Mouse (Mus musculus): Measurements from ENCODE around the gene Anapc5.

Anapc5 gene

GRCm38 (mm10) chr5:122799379-122800344, 21.5 kb downstream of the Anapc5 start:
- 36% methylated on average over 17 of the region's 17 CpGs for WGBS

DNA sequence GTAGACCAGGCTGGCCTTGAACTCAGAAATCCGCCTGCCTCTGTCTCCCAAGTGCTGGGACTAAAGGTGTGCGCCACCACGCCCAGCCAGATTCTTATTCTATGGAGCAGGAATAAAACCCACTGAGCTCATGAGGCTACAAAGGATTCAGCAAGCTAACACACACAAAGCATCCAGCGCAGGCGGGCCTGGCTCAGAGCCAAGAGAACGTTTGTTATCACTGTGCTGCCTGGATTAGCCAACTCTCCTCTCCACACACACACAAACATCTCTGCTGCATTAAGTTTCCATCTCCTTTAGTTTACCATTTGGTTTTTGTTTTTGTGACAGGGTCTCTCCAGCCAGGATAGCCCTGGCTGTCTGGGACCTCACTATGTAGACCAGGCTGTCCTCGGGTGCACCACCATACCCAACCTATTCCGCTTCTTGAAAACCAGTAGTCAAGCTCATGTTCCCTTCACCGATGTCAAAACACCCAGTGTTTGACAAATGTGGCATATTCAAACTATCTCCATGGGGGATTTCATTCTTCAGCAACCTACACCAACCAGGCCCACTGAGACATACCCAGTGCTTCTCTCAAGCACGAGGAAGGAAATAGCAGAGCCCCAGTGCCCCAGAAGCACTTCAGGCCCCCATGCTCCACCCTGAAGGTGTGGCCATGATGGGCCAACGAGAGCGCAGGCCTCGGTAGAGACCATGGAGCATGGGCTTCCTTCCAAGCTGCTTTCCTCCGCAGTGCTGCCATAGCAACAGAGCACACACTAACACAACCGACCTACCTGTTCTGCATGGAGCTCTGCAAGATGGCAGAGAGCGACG, 22.4 kb downstream of the Anapc5 start:
- 26% methylated on average over 17 of the region's 17 CpGs for WGBS

GRCm38 (mm10) chr5:122797866-122798265, 23.3 kb downstream of the Anapc5 start:
- 99% methylated on average over 3 of the region's 3 CpGs for WGBS

- 91% methylated on average over 2 of the region's 2 CpGs for WGBS
Observed at GRCm38 (mm10) chr5:122788696-122789095, 32.4 kb downstream of the Anapc5 start.

- WGBS = 29% methylated on average over 12 of the region's 12 CpGs
Observed at GRCm38 (mm10) chr5:122786035-122786819, 34.9 kb downstream of the Anapc5 start.

GRCm38 (mm10) chr5:122783726-122784406, 37.3 kb downstream of the Anapc5 start:
- 46% methylated on average over 14 of the region's 14 CpGs for WGBS

GRCm38 (mm10) chr5:122782066-122782465, 39.1 kb downstream of the Anapc5 start:
- 71% methylated on average over 1 of the region's 1 CpGs for WGBS

DNA sequence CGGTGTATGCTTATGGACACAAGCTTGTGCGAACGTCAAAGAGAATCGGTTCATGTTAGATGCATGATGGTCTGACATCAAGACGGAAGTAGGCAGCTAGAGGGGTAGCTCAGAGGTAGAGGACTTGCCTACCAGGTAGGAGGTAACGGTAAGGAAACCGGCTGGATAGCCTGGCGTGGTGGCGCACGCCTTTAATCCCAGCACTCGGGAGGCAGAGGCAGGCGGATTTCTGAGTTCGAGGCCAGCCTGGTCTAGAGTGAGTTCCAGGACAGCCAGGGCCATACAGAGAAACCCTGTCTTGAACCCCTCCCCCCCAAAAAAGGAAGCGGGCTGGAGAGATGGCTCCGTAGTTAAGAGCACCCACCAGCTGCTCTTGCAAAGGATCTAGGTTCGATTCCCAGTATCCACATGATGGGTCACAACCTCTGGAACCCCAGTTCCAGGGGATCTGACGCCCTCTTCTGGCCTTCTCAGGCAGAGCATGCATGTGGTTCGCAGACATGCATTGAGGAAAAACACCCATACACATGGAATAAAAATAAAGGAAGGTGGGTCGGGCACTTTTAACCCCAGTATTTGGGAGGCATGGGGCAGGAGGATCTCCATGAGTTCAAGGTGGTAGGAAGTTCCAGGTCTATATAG, 40.2 kb downstream of the Anapc5 start:
- WGBS = 90% methylated on average over 19 of the region's 19 CpGs

- 1% methylated on average over 57 of the region's 63 CpGs for WGBS
Observed at GRCm38 (mm10) chr5:122779277-122779834, 41.8 kb downstream of the Anapc5 start, which contains the start of gene Camkk2. Gene Camkk2, minus strand, starts transcription at chr5:122779409.

DNA sequence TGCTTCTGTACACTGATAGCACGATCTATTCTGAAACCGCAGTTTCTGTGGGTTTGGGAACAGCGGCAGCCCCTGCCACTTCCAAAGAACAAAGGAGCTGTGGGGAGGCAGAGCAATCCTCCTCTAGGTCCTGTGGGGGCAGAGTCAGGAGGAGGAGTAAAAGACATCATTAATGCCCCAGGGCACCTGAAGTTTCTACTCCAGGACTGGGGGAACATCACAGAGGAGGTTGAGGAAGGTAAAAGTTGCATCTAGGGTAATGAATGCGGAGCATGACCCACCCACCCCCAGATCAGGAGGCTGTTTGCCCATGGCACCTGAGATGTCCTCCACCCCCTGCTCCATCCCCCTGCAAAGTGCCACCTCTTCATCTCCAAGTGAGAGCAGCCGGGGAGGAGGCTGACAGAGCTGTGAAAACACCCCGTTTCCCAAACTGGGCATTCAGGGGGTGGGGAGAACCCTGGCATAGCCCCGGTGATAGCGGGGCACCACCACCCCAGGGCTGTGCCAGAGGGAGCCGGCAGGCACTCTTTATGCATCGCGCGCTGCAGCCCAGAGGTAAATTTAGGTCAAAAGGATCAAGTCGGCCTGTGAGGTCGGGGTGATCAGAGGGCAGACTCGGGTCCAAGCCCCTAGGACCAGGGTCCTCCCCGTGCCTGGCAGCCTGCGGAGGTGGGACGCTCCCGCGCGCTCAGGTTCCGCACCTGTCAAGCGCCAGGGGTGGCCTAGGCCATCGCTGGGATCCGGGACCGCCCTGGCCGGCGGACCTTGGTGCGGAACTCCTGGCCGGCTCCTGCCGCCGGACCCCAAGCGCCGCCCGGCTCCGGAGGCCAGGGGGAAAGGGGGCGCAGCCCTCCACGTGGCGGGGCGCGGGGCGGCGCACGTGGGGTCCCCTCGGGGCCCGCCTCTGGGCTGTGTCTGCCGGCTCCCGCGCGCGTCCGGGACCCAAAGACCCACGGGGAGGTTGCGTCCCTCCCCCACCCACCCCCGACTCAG, 42.6 kb downstream of the Anapc5 start:
- 2% methylated on average over 48 of the region's 55 CpGs for WGBS

- 36% methylated on average over 2 of the region's 2 CpGs for whole genome bisulfite sequencing
Observed at GRCm38 (mm10) chr5:122777322-122777721, 43.8 kb downstream of the Anapc5 start.

DNA sequence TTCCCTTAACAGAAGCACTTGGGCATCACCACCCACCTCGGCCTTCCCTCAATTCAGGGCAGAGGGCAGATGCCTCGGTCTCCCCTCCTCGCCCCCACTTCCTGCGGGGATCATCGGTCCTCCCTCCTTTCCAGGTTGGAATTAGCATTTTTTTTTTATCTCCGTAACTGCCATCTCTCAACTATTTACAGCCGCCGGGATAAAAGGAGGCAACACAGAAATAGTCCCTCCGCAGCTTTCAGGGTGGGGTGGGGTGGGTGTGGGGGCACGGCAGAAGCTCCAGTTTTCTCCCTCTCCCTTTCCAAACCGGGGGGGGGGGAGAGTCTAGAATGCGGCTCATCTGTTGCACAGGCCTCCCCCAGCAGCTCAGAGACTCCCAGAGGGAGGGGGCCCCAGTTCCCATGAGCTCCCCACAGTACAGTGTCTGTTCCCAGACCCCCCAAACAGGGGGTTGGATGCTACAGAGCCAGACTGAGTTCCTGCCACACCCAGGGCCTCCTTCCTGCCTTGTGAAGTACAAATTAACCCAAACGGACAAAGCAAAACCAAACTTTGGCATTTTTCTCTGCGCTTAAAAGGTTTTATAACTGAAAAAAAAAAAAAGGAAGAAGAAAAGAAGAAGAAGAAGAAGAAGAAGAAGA, 45.4 kb downstream of the Anapc5 start:
- WGBS = 40% methylated on average over 14 of the region's 14 CpGs

GRCm38 (mm10) chr5:122774743-122775611, 46.2 kb downstream of the Anapc5 start:
- 50% methylated on average over 28 of the region's 28 CpGs for WGBS

DNA sequence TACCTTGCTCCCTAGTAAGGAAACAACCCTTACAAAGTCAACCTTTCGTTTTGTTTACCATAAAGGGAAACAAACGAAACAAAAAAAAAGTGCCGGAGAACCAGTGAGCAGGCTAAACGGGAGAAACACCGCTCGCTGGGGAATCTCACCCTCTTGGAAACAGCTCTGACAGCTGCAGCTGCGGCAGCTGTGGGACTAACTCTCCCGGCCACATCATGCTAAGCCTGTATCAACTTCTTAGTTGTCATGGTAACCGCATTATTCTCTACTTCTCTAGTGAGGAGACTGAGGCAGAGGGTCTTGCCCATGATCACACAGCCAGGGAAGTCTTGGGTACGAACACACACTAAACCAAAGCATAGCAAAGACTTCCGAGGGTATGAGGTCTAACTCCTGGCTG, 47.4 kb downstream of the Anapc5 start:
- WGBS = 65% methylated on average over 11 of the region's 11 CpGs

GRCm38 (mm10) chr5:122771428-122771827, 49.7 kb downstream of the Anapc5 start:
- WGBS = 71% methylated on average over 9 of the region's 9 CpGs

GRCm38 (mm10) chr5:122770806-122771261, 50.3 kb downstream of the Anapc5 start:
- WGBS = 37% methylated on average over 10 of the region's 10 CpGs

DNA sequence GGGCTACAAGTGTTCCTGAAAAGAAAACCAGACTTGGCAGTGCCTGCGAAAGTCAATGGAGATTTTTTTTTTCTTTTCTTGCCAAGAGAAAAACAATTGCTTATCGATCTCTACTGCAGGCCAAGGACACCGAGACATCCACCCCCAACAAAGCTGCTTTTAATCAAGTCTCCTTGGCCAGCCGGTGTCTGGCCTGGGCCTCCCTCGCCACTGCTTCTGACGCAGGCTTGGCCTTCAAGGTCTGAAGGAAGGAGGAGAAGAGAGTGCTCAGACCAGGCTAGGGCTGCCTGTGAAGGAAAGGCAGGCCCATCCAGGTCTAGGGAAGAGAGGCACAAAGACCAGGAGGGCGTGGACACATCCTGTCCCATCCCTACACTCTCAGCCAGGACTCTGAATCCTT, 50.8 kb downstream of the Anapc5 start:
- WGBS = 46% methylated on average over 7 of the region's 7 CpGs
